Mouse (Mus musculus) brain, adult 10 weeks (tissue): Measurements from ENCODE around the gene Slc22a23. TPM values are rescaled to one million over a fixed set of nuclear protein-coding genes. Genes with fewer than 3 reads are reported as not detected.

Experiments used
- polyA plus RNA-seq: library from polyadenylated mRNA; stranded (reverse); fragments of 350-450 nt; fragmentation: Illumina TruSeq; extraction: RNeasy Lipid Tissue Mini Kit (QIAGEN cat#74804); gene quantifications from one replicate; pipeline ENCODE4 v1.2.3, GENCODE M21; 2015; ENCODE audit warnings: low read depth, low replicate concordance

Slc22a23 gene
- 31.7 TPM for polyA plus RNA-seq

DNA sequence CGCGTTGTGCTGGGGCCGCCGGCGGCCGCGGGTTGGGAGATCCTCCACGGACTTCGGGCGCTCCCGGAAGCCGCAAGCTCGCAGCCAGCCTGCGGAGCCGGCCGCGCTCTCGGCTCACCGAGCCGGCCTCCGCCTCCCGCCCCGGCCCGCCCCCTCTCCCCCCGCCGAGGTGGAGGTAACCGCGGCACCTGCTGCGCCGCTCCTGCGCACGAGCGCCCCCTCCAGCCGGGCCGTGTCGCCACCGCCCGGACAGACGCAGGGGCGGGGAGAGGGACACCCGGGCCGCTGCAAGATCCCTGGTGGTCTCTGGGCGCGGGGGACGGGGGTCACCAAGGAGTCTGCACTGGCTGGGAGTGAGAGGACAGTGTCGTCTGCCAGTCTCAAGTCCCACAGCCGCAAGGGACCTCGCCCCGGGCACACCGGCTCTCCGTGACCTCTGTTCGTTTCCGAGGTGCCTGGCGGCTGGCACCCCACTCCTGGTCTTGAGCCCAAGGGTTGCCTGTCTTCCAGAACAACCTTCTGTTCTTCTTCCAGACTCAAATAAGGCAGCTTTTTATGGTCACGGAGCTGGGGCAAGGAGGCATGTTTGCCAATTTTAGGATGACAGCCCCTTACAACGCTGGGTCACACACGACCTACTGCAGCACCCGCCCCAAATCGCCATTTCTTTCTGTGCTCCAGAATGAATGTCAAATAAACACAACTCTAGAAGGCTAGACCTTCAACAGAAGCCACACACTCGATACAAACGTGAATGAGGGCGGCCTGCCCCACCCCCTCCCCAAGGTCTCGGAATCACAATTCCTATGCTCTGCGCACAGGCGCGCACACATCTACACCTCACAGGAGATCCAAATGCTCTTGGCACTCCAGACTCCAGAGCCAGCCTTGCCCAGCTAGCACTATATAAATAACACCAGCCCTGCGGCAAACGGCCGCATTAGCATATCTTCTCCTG is at the start of gene Slc22a23:
Gene Slc22a23 (minus strand): TSS at position 55 of the 958 bp plus-strand sequence.

DNA sequence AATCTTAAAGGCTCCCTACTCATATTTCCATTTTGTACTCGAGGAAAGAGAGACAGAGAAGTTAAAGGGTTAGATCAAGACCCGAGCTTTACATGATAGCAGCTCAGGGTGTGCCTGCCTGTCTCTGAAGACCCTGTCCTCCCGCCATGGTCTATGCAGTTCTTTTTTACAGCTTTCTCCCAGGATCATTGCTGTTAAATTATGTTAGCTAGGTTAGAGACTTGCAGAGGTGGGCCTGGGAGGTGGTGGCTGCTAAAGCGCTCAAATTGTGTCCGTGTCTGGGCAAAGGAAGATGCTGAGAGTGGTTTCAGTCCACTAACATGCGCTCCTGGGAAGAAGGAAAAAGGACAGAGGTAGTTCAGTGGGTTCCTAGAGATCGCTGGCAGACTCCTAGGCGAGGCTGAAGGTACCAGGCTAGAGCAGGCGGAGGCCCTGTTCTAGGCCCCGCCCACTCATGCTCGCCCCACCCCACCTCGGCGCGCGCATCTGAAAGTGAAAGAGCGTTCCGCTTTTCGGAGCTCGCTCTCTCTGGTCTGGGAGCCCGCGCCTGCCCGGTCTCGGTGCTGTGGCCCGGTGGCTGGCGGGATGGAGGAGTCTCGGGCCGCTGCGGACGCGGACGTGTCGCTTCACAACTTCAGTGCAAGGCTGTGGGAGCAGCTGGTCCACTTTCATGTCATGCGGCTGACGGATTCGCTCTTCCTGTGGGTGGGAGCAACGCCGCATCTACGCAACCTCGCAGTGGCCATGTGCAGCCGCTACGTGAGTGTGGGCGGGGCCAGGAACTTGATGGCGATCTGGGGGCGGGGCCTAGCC is 182.3 kb downstream of the Slc22a23 start, which contains the start of gene Psmg4:
Gene Psmg4 (plus strand): TSS at position 474 of the 813 bp plus-strand sequence.

DNA sequence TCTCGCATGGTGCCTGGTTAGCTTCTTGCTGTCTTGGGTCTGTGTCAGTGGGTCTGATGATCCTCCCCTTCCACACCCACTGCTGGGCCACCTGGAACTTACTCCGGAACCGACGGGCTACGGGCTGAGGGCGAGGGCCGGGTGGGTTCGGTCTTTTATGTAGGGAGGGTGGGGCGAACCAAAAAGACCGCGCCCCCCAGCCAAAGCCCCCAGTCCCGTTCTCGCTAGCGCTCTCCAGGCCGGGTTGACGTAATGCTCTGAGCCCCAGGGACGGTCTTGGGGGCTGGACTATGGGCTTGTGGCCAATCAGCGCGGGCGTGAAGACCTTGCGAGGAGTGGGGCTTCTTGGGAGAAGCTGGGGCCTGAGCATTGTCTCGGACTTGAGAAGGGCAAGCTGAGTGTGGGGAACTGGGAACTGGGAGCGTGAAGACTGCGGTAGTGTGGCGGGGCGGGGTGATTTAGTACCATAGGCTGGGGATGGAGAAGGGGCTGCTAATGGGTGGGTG is 214.7 kb downstream of the Slc22a23 start, which contains the start of gene Tubb2b:
Gene Tubb2b (minus strand): TSS at position 241 of the 506 bp plus-strand sequence.

Other genes with a start within 250 kb of the Slc22a23 start
- gene Tubb2b, start 214.7 kb downstream of the Slc22a23 start, polyA plus RNA-seq: 162 TPM
- 28.0 TPM for gene Psmg4, start 182.2 kb downstream of the Slc22a23 start, polyA plus RNA-seq